Mouse (Mus musculus) left cerebral cortex, postnatal 25 days (tissue): ENCODE measurements around the gene Hipk2. TPM values are rescaled to one million over a fixed set of nuclear protein-coding genes. Genes with fewer than 3 reads are reported as not detected.

Source experiments
- DNase-seq, 2 experiments: peaks; one replicate each; pipeline ENCODE4 v3.0.0; 2022; ENCODE audit warnings: low spot score in 2 of 2, mixed read lengths in 1 of 2
- intact Hi-C: fragments of 180-260 bp; cut with DNase I; formaldehyde crosslinking; loops from one replicate; pipeline ENCODE4 v1.15.1; 2025
- total RNA-seq, 2 experiments: library from RNA; stranded (reverse); gene quantifications; 2 replicates each; pipeline ENCODE4 v1.2.3; 2021

Gene Hipk2
- total RNA-seq, 2 experiments from 2014 or later, result 48.8 to 59.7 TPM

GRCm38 (mm10) chr6:38732681-38733080, 143.3 kb downstream of the Hipk2 start:
- intact Hi-C loops, result loop anchor here (10.0 kb wide), 1 partner anchor 142 kb away; the partner anchor contains the start of genes Hipk2 and Tbxas1
- DNase-seq, result no peak

- DNase-seq, result peak in 1 of 2 experiments; percentile 50
- intact Hi-C loops, result loop anchor here (10.0 kb wide), 1 partner anchor 144 kb away; the partner anchor contains the start of genes Hipk2 and Tbxas1
These were observed 145.5 kb downstream of the Hipk2 start for GRCm38 (mm10) chr6:38730169-38731146.

- intact Hi-C loops, result no loop called here
- no peak for DNase-seq
These were observed 150.4 kb downstream of the Hipk2 start for GRCm38 (mm10) chr6:38725515-38725914.

GRCm38 (mm10) chr6:38721361-38721760, 154.6 kb downstream of the Hipk2 start:
- intact Hi-C loops, result no loop called here
- no peak for DNase-seq

GRCm38 (mm10) chr6:38719229-38719628, 156.7 kb downstream of the Hipk2 start:
- intact Hi-C loops, result no loop called here
- DNase-seq, result no peak

GRCm38 (mm10) chr6:38718625-38719024, 157.3 kb downstream of the Hipk2 start:
- intact Hi-C loops, result no loop called here
- DNase-seq, result no peak

- DNase-seq, result no peak
- intact Hi-C loops, result no loop called here
These were observed 160.1 kb downstream of the Hipk2 start for GRCm38 (mm10) chr6:38715881-38716280.

- intact Hi-C loops, result no loop called here
- DNase-seq, result no peak
These were observed 161.7 kb downstream of the Hipk2 start for GRCm38 (mm10) chr6:38713957-38714898.

- peak in 1 of 2 experiments; percentile 23 for DNase-seq
- intact Hi-C loops, result no loop called here
These were observed 165.5 kb downstream of the Hipk2 start for GRCm38 (mm10) chr6:38710449-38710848.

GRCm38 (mm10) chr6:38704264-38704984, 171.5 kb downstream of the Hipk2 start:
- peak; percentile 37 to 58 for DNase-seq
- intact Hi-C loops, result no loop called here

- intact Hi-C loops, result no loop called here
- no peak for DNase-seq
These were observed 172.4 kb downstream of the Hipk2 start for GRCm38 (mm10) chr6:38703526-38703925.

GRCm38 (mm10) chr6:38702810-38703399, 173.1 kb downstream of the Hipk2 start:
- no peak for DNase-seq
- intact Hi-C loops, result no loop called here

- intact Hi-C loops, result no loop called here
- DNase-seq, result no peak
These were observed 174.5 kb downstream of the Hipk2 start for GRCm38 (mm10) chr6:38701421-38701820.

- intact Hi-C loops, result loop anchor here (10.0 kb wide), 1 partner anchor 104 kb away; no protein-coding TSS in a partner anchor
- peak in 1 of 2 experiments; percentile 42 for DNase-seq
These were observed 177.6 kb downstream of the Hipk2 start for GRCm38 (mm10) chr6:38698233-38698889.

- peak; percentile 51 to 75 for DNase-seq
- intact Hi-C loops, result loop anchor here (2.0 to 10.0 kb wide), 2 partner anchors 46 to 102 kb away; no protein-coding TSS in a partner anchor
These were observed 179.4 kb downstream of the Hipk2 start for GRCm38 (mm10) chr6:38696570-38696969.

- DNase-seq, result peak; percentile 85 to 87
- intact Hi-C loops, result loop anchor here (2.0 to 10.0 kb wide), 2 partner anchors 45 to 101 kb away; no protein-coding TSS in a partner anchor
These were observed 180.4 kb downstream of the Hipk2 start for GRCm38 (mm10) chr6:38695380-38696054.

- DNase-seq, result no peak
- intact Hi-C loops, result loop anchor here (10.0 kb wide), 1 partner anchor 98 kb away; no protein-coding TSS in a partner anchor
These were observed 183.4 kb downstream of the Hipk2 start for GRCm38 (mm10) chr6:38692556-38692955.
